Mouse (Mus musculus) cerebellum, adult 2 months (tissue): ENCODE results near the gene Hdac4.

Experiments
- CTCF ChIP-seq: fragments of 200-500 bp; IDR thresholded peaks from 2 replicates; pipeline ENCODE4 v1.5.1; 2011; ENCODE audit warnings: low read depth, mild to moderate bottlenecking, control low read depth, low read length, moderate library complexity, borderline replicate concordance; ENCODE audit not compliant: insufficient read depth
- POLR2A ChIP-seq: fragments of 200-500 bp; IDR thresholded peaks from 2 replicates; pipeline ENCODE4 v1.6.1; 2011; ENCODE audit warnings: low read length, control low read depth, borderline replicate concordance; ENCODE audit not compliant: insufficient read depth

DNA sequence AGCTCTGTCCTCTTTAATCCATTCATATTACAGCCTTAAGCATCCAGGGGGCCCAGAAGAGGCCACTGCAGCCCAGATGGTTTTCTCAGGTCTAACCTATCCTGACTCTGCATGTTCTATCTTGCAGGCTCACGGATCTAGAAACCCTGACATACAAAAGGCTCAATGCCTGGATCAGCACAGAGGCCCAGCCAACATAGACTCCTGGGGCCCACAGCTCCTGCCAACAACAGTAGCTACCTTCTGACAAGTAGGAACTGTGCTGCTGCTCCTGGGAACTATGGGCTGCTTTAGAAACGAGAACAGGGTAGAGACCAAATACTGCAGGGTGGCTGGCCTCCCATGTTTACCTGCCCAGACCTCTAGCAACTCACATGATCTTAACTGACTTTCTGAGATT is 83.9 kb downstream of the Hdac4 start:
- TF ChIP-seq CTCF (no peak), POLR2A (no peak)
